Mouse (Mus musculus): ENCODE data around the gene Cyp8b1. TPM values are rescaled to one million over a fixed set of nuclear protein-coding genes. Genes with fewer than 3 reads are reported as not detected.

Cyp8b1 gene
- polyA plus RNA-seq (2015; fragmentation: Nextera tagmentation; extraction: Ambion mirVana), result not detected in 2 replicates

- no peaks in the 10 kb centered on the region for H3K9me3 ChIP-seq
- H3K4me3 ChIP-seq (replicated peaks), result no peak within 1 kb of the TSS
- H3K36me3 ChIP-seq, result no peaks in the 10 kb centered on the region
- ATAC-seq, result peak; percentile 84
- H3K27me3 ChIP-seq (replicated peaks), result no peaks in the 10 kb centered on the region
- no peak within 1 kb of the TSS for H3K27ac ChIP-seq
- no peak within 1 kb of the TSS for H3K9ac ChIP-seq
- no peak within 1 kb of the TSS for H3K4me2 ChIP-seq (replicated peaks)
- WGBS, result 63% methylated on average over 8 of the region's 8 CpGs
- no peaks in the 10 kb centered on the region for H3K4me1 ChIP-seq (replicated peaks)
Measured at GRCm38 (mm10) chr9:121916102-121916501, at the start of gene Cyp8b1. Gene Cyp8b1, minus strand, starts transcription at chr9:121916305.

DNA sequence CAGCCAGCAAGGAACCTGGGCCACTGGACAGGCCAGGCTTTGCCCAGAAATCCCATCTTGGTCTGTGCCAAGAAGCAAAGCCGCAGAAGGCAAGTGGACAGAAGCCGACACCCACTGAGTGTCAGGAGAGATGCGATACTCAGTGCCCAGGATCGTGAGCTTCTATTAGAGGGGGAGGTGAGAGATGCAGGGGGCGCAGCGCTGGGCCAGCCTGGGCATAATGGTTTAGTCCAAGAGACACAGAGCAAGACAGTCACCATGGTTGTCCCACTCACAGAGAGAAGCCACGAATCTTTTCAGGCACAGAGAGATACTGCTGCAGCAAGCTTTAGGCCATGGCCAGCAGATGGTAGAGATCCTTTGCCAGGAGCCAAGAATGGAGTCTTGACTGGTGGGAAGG lies 48.8 kb upstream of the Cyp8b1 start:
- no peak for ATAC-seq
- no peak overlapping the region for H3K9ac ChIP-seq
- WGBS, result 88% methylated on average over 7 of the region's 7 CpGs
- H3K4me2 ChIP-seq (replicated peaks), result no peak overlapping the region
- no peaks in the 10 kb centered on the region for H3K36me3 ChIP-seq
- H3K4me1 ChIP-seq (replicated peaks), result no peaks in the 10 kb centered on the region
- no peak overlapping the region for H3K27ac ChIP-seq
- no peaks in the 10 kb centered on the region for H3K27me3 ChIP-seq (replicated peaks)
- no peak overlapping the region for H3K4me3 ChIP-seq (replicated peaks)
- H3K9me3 ChIP-seq, result no peaks in the 10 kb centered on the region

- Histone ChIP-seq H3K4me2 (replicated peaks) (no peak overlapping the region), H3K9ac (no peak overlapping the region), H3K36me3 (no peaks in the 10 kb centered on the region), H3K27me3 (replicated peaks) (no peaks in the 10 kb centered on the region), H3K9me3 (no peaks in the 10 kb centered on the region), H3K4me3 (replicated peaks) (no peak overlapping the region), H3K4me1 (replicated peaks) (no peaks in the 10 kb centered on the region; the same call in 1 of the 2 replicates), H3K27ac (no peak overlapping the region)
- no peak for ATAC-seq
- 52% methylated on average over 7 of the region's 7 CpGs for WGBS
Measured at GRCm38 (mm10) chr9:121959966-121960635, 44.0 kb upstream of the Cyp8b1 start.

DNA sequence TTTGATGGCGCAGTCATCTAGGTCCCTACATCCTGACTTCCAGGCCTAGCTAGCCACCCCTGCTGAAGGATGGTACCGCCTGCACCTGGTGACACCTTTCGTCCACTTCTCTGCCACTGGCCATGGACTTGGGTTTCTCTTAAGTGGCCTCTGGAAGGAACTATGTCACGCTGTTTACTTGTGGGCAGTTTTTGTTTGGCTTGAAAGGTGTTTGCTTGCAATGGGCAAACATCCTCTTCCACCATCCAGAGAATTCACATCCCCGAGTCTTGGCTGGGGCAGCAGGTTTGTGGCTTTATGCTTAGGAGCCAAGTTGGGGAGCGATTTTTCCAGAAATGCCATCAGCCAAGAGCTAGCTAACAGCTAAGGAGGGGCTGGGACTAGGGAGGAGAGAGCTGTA lies 36.5 kb upstream of the Cyp8b1 start:
- 88% methylated on average over 6 of the region's 6 CpGs for WGBS
- ATAC-seq, result no peak
- no peak overlapping the region for H3K9ac ChIP-seq

DNA sequence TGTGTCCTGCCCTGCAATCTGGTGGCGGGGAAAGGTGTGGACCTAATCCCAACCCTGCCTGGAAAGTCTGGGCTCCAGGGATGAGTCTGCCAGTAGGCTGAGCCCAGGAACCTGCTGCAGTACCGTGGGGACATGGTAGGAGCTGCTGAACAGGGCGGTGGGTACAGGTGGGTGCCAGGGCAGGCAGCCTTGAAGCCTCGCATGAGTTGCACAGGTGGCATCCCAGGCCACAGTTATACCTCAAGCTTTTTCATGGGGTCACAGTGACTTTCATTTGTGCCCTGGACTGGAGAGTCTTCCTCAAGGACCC lies 35.0 kb upstream of the Cyp8b1 start:
- peaks cover 13% of the 10 kb centered on the region for H3K4me1 ChIP-seq (replicated peaks)
- H3K4me3 ChIP-seq (replicated peaks), result peak overlapping the region; percentile 28
- WGBS, result 43% methylated on average over 4 of the region's 4 CpGs
- H3K9me3 ChIP-seq, result no peaks in the 10 kb centered on the region
- no peaks in the 10 kb centered on the region for H3K27me3 ChIP-seq (replicated peaks)
- peak overlapping the region; percentile 66 for H3K4me2 ChIP-seq (replicated peaks)
- H3K36me3 ChIP-seq, result no peaks in the 10 kb centered on the region
- peak overlapping the region; percentile 79; the same call in 1 of the 2 replicates for H3K27ac ChIP-seq
- ATAC-seq, result peak; percentile 59
- H3K9ac ChIP-seq, result peak overlapping the region; percentile 36

More for the DNA sequence above, 36.5 kb upstream of the Cyp8b1 start:
- Histone ChIP-seq H3K36me3 (no peaks in the 10 kb centered on the region), H3K4me3 (replicated peaks) (no peak overlapping the region), H3K9me3 (no peaks in the 10 kb centered on the region), H3K27ac (no peak overlapping the region), H3K4me1 (replicated peaks) (peaks cover 13% of the 10 kb centered on the region), H3K4me2 (replicated peaks) (no peak overlapping the region), H3K27me3 (replicated peaks) (no peaks in the 10 kb centered on the region)

DNA sequence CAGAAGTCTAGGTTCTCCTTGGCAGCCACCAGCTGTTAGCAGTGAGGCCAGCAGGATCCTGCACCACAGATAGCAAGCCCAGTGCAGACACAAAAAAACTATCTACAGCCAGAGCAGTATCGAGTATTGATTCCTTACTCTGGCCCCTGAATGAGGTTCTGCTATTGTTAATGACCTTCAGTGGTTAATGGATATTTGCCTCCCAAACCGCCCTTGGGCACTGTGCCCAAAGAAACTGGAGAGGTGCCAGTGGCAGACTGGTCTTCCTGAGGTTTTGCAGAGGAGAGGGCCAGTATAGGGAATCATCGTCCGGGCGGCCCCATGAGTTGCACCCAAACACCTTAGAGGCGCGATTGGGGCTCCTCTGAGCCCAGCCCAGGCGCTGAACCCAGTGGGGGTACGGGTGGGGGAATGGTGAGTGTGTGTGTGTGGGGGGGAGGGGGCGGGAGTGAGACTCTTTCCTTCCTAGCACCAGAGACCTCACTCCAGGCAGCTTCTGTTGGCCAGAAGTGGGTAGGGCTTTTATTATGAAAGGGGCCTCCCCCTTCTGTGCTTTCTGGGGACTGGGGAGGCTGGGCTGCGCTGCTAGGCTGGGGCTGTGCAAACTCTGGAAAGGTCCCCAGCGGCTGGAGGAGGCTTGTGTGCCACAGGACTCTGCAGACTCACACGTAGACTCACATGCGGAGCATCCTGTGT lies 34.5 kb upstream of the Cyp8b1 start, which contains the start of gene Fam198a:
Gene Fam198a (plus strand): TSS at position 571 of the 696 bp plus-strand sequence.
- Histone ChIP-seq H3K4me2 (replicated peaks) (peak within 1 kb of the TSS; percentile 66), H3K4me1 (replicated peaks) (peaks cover 13% of the 10 kb centered on the region), H3K4me3 (replicated peaks) (peak within 1 kb of the TSS; percentile 28), H3K27ac (peak within 1 kb of the TSS; percentile 79), H3K9ac (peak within 1 kb of the TSS; percentile 36), H3K36me3 (no peaks in the 10 kb centered on the region), H3K9me3 (no peaks in the 10 kb centered on the region), H3K27me3 (replicated peaks) (no peaks in the 10 kb centered on the region)
- WGBS, result 5% methylated on average over 14 of the region's 14 CpGs
- peak; percentile 95 for ATAC-seq

GRCm38 (mm10) chr9:121948431-121948830 lies 32.3 kb upstream of the Cyp8b1 start:
- H3K27me3 ChIP-seq (replicated peaks), result no peaks in the 10 kb centered on the region
- H3K4me1 ChIP-seq (replicated peaks), result peaks cover 13% of the 10 kb centered on the region
- no peak overlapping the region for H3K4me3 ChIP-seq (replicated peaks)
- ATAC-seq, result no peak
- 59% methylated on average over 4 of the region's 4 CpGs for WGBS
- H3K27ac ChIP-seq, result no peak overlapping the region
- no peaks in the 10 kb centered on the region for H3K9me3 ChIP-seq
- no peak overlapping the region for H3K9ac ChIP-seq
- no peak overlapping the region for H3K4me2 ChIP-seq (replicated peaks)
- no peaks in the 10 kb centered on the region for H3K36me3 ChIP-seq

DNA sequence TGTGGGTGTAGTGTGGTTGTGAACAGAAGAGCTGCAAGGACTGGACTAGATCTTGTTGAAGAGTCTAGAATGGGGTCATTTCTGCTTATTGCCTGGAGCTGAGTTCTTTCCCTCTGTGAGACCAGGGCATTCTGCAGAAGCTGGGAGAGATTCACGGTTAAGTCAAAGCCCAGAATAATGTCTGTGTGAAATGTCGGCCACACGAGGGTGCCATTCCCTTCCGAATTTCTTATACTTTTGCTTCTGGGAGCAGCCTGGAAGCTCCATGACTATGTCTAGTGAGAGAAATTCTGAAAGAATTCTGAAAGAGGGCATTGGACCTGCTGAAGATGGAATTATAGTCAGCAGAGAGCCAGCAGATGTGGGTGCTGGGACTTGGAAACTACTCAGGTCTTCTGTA lies 31.7 kb upstream of the Cyp8b1 start:
- H3K36me3 ChIP-seq, result no peaks in the 10 kb centered on the region
- no peak for ATAC-seq
- WGBS, result 7% methylated on average over 4 of the region's 4 CpGs
- H3K4me3 ChIP-seq (replicated peaks), result no peak overlapping the region
- no peaks in the 10 kb centered on the region for H3K9me3 ChIP-seq
- no peaks in the 10 kb centered on the region for H3K27me3 ChIP-seq (replicated peaks)
- H3K9ac ChIP-seq, result no peak overlapping the region
- no peak overlapping the region for H3K27ac ChIP-seq
- H3K4me2 ChIP-seq (replicated peaks), result no peak overlapping the region
- peaks cover 13% of the 10 kb centered on the region for H3K4me1 ChIP-seq (replicated peaks)

GRCm38 (mm10) chr9:121943628-121944027 lies 27.5 kb upstream of the Cyp8b1 start:
- no peaks in the 10 kb centered on the region for H3K9me3 ChIP-seq
- no peak overlapping the region for H3K27ac ChIP-seq
- no peaks in the 10 kb centered on the region for H3K27me3 ChIP-seq (replicated peaks)
- ATAC-seq, result no peak
- no peak overlapping the region for H3K4me3 ChIP-seq (replicated peaks)
- H3K36me3 ChIP-seq, result no peaks in the 10 kb centered on the region
- H3K4me1 ChIP-seq (replicated peaks), result no peaks in the 10 kb centered on the region
- H3K4me2 ChIP-seq (replicated peaks), result no peak overlapping the region
- no peak overlapping the region for H3K9ac ChIP-seq
- WGBS, result 83% methylated on average over 3 of the region's 3 CpGs

DNA sequence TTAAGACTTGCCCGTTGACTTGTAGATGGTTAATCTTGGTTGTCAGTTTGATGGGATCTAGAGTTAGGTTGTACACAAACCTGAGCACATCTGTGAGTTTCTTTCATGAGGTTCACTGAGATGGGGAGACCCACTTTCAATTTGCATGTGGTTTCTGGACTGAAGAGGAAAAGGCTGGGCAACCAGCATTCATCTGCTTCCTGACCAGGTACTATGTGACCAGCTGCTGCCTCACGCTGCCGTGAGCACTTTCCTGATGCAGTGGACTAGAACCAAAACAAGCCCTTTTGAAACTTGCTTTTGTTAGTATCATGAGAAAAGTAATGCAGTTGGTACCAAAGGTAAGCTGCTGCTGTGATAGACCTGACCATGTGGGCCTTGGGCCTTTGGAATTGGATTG lies 26.9 kb upstream of the Cyp8b1 start:
- no peak for ATAC-seq
- Histone ChIP-seq H3K4me1 (replicated peaks) (no peaks in the 10 kb centered on the region), H3K4me3 (replicated peaks) (no peak overlapping the region), H3K4me2 (replicated peaks) (no peak overlapping the region), H3K36me3 (no peaks in the 10 kb centered on the region), H3K27ac (no peak overlapping the region), H3K9me3 (no peaks in the 10 kb centered on the region), H3K9ac (no peak overlapping the region), H3K27me3 (replicated peaks) (no peaks in the 10 kb centered on the region)
- WGBS, result 79% methylated on average over 3 of the region's 3 CpGs

DNA sequence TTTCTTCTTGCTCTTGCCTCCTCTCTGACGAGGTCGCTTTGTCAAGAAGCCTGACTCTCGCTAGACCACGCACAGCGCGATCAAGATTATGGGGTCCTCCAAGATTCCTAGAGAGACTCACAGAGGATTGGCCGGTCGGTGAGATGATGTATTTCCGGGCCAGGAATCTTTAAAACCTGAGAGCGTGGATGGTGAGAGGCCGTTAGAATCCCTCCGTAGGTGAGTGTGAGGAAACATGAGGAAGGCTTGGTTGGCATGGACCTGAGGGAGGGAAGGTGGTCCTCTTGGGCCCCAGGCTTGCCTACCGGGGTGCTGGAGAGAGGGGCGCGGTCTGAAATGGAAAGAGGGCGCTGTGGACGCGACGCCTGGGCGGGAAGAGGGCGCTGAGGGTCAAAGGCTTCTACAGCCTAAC lies 21.8 kb upstream of the Cyp8b1 start:
- Histone ChIP-seq H3K4me1 (replicated peaks) (no peaks in the 10 kb centered on the region), H3K9me3 (no peaks in the 10 kb centered on the region), H3K4me2 (replicated peaks) (peak overlapping the region; percentile 52), H3K27ac (no peak overlapping the region), H3K4me3 (replicated peaks) (peak overlapping the region; percentile 45), H3K36me3 (no peaks in the 10 kb centered on the region), H3K9ac (peak overlapping the region; percentile 51), H3K27me3 (replicated peaks) (no peaks in the 10 kb centered on the region)
- WGBS, result 59% methylated on average over 21 of the region's 21 CpGs
- peak; percentile 56 for ATAC-seq

GRCm38 (mm10) chr9:121937451-121937864 lies 21.4 kb upstream of the Cyp8b1 start:
- WGBS, result 58% methylated on average over 6 of the region's 6 CpGs
- H3K4me2 ChIP-seq (replicated peaks), result peak overlapping the region; percentile 52
- peak overlapping the region; percentile 45 for H3K4me3 ChIP-seq (replicated peaks)
- H3K9ac ChIP-seq, result no peak overlapping the region
- no peaks in the 10 kb centered on the region for H3K4me1 ChIP-seq (replicated peaks)
- no peaks in the 10 kb centered on the region for H3K27me3 ChIP-seq (replicated peaks)
- peak; percentile 36; the same call in 1 of the 2 replicates for ATAC-seq
- H3K36me3 ChIP-seq, result no peaks in the 10 kb centered on the region
- H3K9me3 ChIP-seq, result no peaks in the 10 kb centered on the region
- H3K27ac ChIP-seq, result no peak overlapping the region

GRCm38 (mm10) chr9:121936952-121937351 lies 20.8 kb upstream of the Cyp8b1 start:
- no peak for ATAC-seq
- Histone ChIP-seq H3K9me3 (no peaks in the 10 kb centered on the region), H3K4me2 (replicated peaks) (no peak overlapping the region), H3K36me3 (no peaks in the 10 kb centered on the region), H3K27ac (no peak overlapping the region), H3K27me3 (replicated peaks) (no peaks in the 10 kb centered on the region), H3K4me3 (replicated peaks) (no peak overlapping the region), H3K9ac (no peak overlapping the region), H3K4me1 (replicated peaks) (no peaks in the 10 kb centered on the region)
- 79% methylated on average over 1 of the region's 1 CpGs for WGBS

All from intestine, embryonic 15.5 days (tissue).